Mouse (Mus musculus) left cerebral cortex, adult 8-10 months (tissue): ENCODE measurements around the gene Cux1. TPM values are rescaled to one million over a fixed set of nuclear protein-coding genes. Genes with fewer than 3 reads are reported as not detected.
A peak's percentile ranks its signal among the peaks of the same experiment; 100 is the strongest.

Experiments used
- DNase-seq, 2 experiments: peaks; one replicate each; pipeline ENCODE4 v3.0.0; 2022; ENCODE audit warnings: low spot score in 2 of 2
- total RNA-seq, 4 experiments: library from RNA; stranded (reverse); gene quantifications; 2 replicates each; pipeline ENCODE4 v1.2.4; 2022

Cux1 gene
- 100 to 1,000 TPM; 101 to 114 (median 107) TPM for total RNA-seq

- DNase-seq = peak; percentile 53 to 76
These were observed at the start of gene Cux1 for GRCm38 (mm10) chr5:136567176-136568025. TSS of gene Cux1 (minus strand) at chr5:136567490.

- no peak for DNase-seq
These were observed 45.1 kb upstream of the Cux1 start for GRCm38 (mm10) chr5:136612391-136612790.

GRCm38 (mm10) chr5:136608814-136609434 lies 41.6 kb upstream of the Cux1 start:
- no peak for DNase-seq

GRCm38 (mm10) chr5:136605144-136605543 lies 37.9 kb upstream of the Cux1 start:
- DNase-seq = no peak

- DNase-seq = peak in 1 of 2 experiments; percentile 38
These were observed 36.1 kb upstream of the Cux1 start for GRCm38 (mm10) chr5:136603176-136603964.

GRCm38 (mm10) chr5:136600511-136600910 lies 33.2 kb upstream of the Cux1 start:
- DNase-seq = no peak

- no peak for DNase-seq
These were observed 27.7 kb upstream of the Cux1 start for GRCm38 (mm10) chr5:136594896-136595540.

GRCm38 (mm10) chr5:136591816-136592499 lies 24.7 kb upstream of the Cux1 start:
- no peak for DNase-seq

GRCm38 (mm10) chr5:136589002-136589401 lies 21.7 kb upstream of the Cux1 start:
- DNase-seq = no peak

GRCm38 (mm10) chr5:136588471-136588870 lies 21.2 kb upstream of the Cux1 start:
- DNase-seq = no peak

GRCm38 (mm10) chr5:136584676-136585285 lies 17.5 kb upstream of the Cux1 start:
- no peak for DNase-seq

- DNase-seq = no peak
These were observed 16.6 kb upstream of the Cux1 start for GRCm38 (mm10) chr5:136583666-136584464.

- DNase-seq = no peak
These were observed 16.0 kb upstream of the Cux1 start for GRCm38 (mm10) chr5:136583256-136583655.

- DNase-seq = no peak
These were observed 14.9 kb upstream of the Cux1 start for GRCm38 (mm10) chr5:136582201-136582600.

GRCm38 (mm10) chr5:136581625-136582024 lies 14.3 kb upstream of the Cux1 start:
- DNase-seq = no peak

GRCm38 (mm10) chr5:136581166-136581565 lies 13.9 kb upstream of the Cux1 start:
- no peak for DNase-seq

GRCm38 (mm10) chr5:136578201-136578600 lies 10.9 kb upstream of the Cux1 start:
- DNase-seq = no peak

GRCm38 (mm10) chr5:136570171-136570570 lies 2.9 kb upstream of the Cux1 start:
- no peak for DNase-seq

- DNase-seq = peak; percentile 34 to 40
These were observed 1.5 kb upstream of the Cux1 start for GRCm38 (mm10) chr5:136568776-136569175.
